Mouse (Mus musculus): ENCODE results near the gene Zfp712.

The Zfp712 gene

GRCm38 (mm10) chr13:67060786-67061358 lies at the start of gene Zfp712:
Gene Zfp712 (minus strand): TSS chr13:67061170.
- DNase-seq (ENCODE audit: low spot score), result peak; percentile 79

GRCm38 (mm10) chr13:67108821-67109206 lies 47.8 kb upstream of the Zfp712 start:
- no peak for DNase-seq (ENCODE audit: low spot score)

GRCm38 (mm10) chr13:67108194-67108820 lies 47.3 kb upstream of the Zfp712 start, which contains the start of gene Gm28557:
Gene Gm28557 (minus strand): TSS chr13:67108604.
- peak; percentile 74 for DNase-seq (ENCODE audit: low spot score)

GRCm38 (mm10) chr13:67107681-67108080 lies 46.7 kb upstream of the Zfp712 start:
- no peak for DNase-seq (ENCODE audit: low spot score)

- no peak for DNase-seq (ENCODE audit: low spot score)
Measured at GRCm38 (mm10) chr13:67097876-67098275, 36.9 kb upstream of the Zfp712 start, which contains the start of gene Zfp708. Gene Zfp708 (minus strand): TSS chr13:67097976.

GRCm38 (mm10) chr13:67090154-67090553 lies 29.2 kb upstream of the Zfp712 start:
- DNase-seq (ENCODE audit: low spot score), result no peak

- no peak for DNase-seq (ENCODE audit: low spot score)
Measured at GRCm38 (mm10) chr13:67081946-67082345, 21.0 kb upstream of the Zfp712 start.

GRCm38 (mm10) chr13:67081142-67081713 lies 20.3 kb upstream of the Zfp712 start:
- peak; percentile 40 for DNase-seq (ENCODE audit: low spot score)

GRCm38 (mm10) chr13:67077244-67077643 lies 16.3 kb upstream of the Zfp712 start:
- no peak for DNase-seq (ENCODE audit: low spot score)

- no peak for DNase-seq (ENCODE audit: low spot score)
Measured at GRCm38 (mm10) chr13:67072786-67073185, 11.8 kb upstream of the Zfp712 start.

GRCm38 (mm10) chr13:67065386-67065785 lies 4.4 kb upstream of the Zfp712 start:
- DNase-seq (ENCODE audit: low spot score), result no peak

- DNase-seq (ENCODE audit: low spot score), result no peak
Measured at GRCm38 (mm10) chr13:67062427-67062826, 1.5 kb upstream of the Zfp712 start.

GRCm38 (mm10) chr13:67060161-67060785 lies 697 bp downstream of the Zfp712 start:
- no peak for DNase-seq (ENCODE audit: low spot score)

Data from spleen, adult 12 weeks (tissue).